Mouse (Mus musculus) ovary, postnatal 10 days (tissue): Measurements from ENCODE around the gene Ddhd1.

Experiments
- DNase-seq: peaks from one replicate; pipeline ENCODE4 v3.0.0; 2022; ENCODE audit warnings: low spot score

Ddhd1 gene

DNA sequence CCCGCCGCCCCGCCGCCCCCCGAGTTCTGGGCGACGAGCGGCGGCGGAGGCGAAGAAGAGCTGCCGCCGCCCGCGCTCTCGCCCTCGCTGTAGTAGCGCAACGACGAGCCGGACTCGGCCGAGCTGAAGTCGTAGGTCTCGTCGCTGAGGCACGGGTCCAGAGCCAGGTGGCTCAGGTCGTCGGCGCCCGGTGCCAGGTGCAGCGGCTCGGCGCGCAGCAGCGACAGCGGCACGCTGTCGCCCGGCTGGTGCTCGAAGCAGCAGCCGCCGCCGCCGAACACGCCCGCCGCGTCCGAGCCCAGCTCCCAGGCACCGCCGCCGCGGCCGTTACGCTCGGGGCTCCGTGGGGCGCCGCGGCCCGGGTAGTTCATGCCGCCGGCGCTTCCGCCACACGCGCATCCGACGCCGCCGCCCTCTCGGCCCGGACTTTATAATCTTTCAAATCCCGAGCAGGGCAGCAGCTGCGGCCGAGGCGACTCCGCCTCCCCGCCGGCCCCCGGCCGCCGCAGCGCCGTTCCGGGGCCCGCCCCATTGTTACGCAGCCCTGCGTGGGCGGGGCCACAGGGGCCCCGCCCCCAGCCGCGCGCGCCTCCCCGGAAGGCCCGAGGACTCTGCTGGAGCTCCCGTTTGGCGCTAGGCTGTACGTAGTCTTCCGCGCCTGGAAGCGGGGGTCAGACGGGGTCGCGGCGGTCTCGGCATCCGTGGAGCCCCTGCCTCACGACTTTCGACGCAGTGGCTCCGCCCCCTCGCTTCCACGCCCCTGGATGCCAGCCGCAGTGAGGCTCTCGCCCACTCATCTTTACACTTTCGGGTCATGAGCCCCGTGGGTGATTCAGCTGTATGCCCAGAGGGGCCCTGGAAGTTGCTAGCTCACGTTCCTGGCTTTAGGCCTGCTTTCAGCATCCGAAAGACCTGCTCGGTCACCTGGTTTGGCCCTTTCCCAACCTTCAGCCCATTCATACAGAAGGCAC lies at the start of gene Ddhd1:
Gene Ddhd1 (minus strand): TSS at position 503 of the 971 bp plus-strand sequence.
- peak; percentile 65 for DNase-seq

DNA sequence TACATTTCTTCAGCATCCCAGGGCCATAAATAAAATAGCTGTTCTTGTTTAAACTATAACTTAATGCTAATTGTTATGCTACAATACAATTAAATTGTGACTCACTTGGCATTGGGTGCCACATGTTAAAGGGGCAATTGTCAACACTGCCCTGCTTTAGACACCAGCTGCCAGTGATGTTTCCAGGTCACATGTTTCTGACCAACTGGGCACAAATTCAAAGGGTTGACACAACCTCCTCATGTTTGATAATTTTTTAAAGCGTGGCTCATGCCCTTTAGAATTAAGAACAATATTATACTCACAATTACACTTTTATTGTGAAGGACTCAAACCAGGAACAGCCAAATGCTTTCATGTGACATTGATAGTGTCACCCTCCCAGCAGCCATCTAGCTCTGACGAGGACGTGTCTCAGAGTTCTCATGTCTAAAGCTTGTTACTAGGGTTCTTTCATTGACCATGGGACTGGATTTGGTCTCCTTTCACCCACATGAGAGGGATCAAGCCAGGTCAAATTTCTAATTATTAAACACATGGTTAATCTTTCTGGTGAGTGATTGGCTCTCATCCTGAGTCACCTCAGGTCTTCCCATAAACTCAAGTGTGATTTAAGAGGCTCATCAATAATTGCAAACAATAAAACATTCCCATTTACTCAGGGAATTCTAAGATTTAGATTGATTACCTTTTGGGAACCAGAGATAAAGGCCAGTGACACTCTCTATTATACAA lies 49.4 kb upstream of the Ddhd1 start:
- no peak for DNase-seq

DNA sequence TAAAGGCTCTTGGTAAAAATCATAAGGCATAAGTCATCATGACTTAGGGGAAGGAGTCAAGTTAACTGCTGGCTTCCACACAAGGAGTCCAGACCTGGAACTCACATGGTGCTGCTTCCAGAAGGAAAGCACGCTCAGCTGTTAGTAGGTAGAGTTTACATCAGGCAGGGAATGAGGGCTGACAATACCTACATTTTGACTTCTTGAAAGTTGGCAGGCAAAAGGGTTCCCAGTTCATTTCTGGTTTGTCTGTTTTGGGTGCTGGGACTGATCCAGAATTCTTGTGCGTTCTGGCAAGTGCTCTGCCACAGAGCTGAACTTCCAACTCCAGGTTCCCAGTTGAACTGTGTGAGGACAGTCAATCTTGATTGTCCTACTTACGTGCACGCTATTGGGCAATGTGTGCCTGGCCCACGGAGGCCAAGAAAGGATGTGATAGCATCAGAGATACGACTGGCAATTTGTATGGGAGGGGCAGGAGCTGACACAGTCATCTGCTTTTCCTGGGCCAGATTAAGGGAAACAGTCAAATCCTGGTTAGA lies 42.2 kb upstream of the Ddhd1 start:
- no peak for DNase-seq

DNA sequence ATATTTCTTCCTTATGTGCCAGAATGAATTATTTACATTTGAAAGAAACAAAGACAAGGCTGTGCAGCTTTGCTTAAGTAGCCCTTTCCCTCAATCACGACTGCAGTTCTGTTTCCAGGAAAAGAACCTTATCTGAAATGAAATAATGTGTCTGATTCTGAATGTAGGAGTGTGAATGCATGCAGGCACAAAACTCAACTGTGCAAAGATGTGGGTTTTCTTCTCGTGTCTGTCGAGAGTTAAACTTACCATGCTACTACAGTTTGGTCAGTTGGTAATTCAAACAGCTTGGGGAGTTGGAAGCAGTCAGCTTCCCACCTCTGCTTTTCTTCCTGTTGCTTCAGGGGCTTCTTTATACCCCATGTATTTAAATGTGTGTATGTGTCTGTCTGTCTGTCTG lies 40.9 kb upstream of the Ddhd1 start:
- DNase-seq: no peak

DNA sequence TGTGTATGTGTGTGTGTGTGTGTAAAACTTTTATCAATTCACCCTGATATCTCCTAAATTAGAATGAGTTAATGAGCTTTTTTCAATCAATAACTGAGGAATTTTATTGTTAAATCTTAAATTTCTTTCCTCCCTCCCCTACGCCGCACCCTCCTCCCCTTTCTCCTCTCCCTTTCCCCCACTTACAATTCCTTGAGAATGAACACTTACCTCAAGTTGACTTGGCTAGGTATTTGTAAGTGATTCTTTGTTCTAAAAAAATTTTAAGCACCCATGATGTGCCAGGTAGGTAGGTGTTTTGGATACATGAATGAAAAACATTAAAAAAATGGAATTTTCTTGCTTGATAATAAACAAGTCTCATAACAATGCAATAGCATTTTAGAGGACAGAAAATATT lies 38.2 kb upstream of the Ddhd1 start:
- DNase-seq: no peak

DNA sequence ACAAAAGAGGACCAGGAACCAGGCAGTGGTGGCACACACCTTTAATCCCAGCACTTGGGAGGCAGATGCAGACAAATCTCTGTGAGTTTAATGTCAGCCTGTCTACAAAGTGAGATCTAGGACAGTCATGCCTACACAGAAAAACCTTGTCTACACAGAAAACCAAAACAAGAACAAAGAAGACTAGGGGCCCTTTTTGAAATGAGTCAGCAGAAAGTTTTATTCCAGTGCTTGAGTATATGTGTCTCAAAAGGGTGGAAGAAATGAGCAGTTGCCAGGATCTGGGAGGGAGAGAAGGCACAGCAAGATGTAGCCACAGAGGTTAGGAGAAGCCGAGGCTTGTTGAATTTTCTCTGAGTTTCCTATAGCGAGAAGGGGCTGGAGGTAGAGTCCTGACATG lies 35.9 kb upstream of the Ddhd1 start:
- DNase-seq: no peak

DNA sequence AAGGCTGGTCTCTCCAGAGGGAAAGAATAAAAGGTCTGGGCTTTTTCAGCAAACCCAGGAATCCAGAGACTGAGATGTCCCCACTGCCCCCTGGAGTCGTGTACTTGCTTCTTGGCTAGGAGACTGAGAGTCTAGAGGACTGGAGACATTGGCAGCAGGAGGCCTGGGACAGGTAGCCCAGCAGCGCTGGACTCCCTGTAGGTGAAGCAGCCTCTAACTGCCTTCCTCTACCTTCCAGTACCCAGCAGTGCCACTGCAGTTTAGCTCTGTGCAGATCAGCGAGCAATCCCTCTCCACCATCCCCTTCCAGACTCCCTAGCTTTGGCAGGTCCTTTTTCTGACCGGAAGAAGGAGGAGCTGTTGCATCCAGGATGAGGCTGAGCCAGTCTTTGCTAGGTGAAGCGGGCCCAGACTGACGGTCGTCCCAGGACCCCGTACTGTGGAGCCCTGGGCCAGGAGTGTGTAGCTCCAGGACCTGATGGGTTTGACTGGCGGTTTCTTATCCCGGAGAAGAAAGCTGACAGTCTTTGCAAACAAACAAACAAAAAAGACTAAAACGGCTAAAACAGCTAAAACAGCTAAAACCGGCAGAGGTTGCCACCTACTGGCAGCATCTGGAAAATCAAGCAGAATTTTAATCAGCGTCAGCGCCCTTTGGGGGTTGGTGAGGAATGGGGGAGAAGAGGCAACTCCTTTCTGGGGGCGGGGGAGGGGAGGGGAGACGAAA lies 32.7 kb upstream of the Ddhd1 start:
- DNase-seq: peak; percentile 45

DNA sequence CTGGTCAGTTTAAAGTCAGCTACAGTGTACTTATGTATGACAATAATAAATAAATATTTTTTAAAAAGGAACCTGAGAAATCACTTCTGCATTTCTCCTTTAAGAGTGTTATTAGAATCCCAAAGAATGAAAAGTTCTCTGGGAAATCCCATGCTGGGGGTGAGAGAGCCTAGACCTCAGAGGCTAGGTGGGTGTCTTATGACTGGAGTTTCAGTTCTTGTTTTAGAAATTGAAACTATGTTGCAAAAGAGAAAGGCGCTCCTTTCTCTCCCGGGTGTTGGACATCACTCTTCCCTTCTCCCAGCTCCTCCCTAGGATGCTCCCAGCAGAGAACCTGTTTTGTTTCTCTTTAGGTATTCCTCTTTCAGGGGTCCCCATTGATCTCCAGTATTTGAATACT lies 27.4 kb upstream of the Ddhd1 start:
- no peak for DNase-seq

DNA sequence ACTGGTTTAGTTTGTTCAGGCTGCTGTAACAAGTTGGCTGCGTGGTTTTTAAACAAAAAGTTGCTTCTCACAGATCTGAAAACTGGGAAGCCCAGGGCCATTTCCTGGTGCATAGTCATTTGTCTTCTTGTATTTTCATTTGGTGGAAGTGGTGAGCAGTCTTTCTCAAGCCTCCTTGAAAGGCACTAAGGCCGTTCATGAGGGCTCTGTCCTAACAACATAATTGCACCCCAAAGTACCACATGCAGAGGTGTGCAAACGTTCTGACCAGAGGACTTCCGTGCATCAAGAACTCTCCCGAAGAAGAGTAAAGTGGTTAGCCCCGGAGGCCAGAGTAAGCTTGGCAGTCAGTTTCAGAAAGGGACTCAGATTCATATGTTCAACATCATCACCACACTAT lies 18.8 kb upstream of the Ddhd1 start:
- no peak for DNase-seq

DNA sequence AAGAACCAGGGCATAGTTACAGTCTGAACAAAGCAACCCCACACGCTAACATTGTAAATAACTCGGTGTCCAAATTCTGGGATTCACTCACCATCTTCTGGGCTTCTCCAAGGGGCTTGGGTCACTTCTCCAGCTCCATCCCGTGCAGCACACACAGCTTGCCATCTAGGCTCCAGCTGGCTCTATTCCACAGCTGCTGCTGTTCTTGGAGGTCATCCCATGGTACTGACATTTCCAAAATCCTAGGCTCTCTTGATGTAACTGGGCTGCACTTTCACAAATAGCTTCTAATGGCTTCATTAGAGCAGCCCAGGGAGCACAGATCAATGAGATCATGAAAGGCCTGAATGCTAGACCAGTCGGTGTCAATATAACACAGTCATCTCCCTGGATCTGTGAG lies 10.4 kb upstream of the Ddhd1 start:
- no peak for DNase-seq

DNA sequence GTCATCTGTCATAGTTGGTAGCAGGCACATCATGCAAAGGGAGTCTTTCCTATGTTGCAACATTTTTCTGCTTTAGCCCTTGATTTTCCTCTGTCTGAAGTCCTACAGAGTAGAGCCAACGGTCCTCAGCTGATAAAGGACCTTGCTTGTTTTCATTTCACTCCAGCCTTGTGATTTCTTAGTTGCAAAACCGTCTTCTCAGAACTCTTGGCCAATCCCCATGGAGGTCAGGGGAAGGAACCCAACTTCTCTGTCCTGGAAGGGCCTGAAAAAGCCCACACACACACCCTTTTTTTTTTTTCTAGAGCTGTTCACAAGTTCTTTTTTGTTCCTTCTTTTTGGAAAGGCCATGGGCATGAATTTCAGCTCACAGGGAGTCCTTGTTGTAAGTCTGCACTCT lies 9.3 kb upstream of the Ddhd1 start:
- DNase-seq: no peak

DNA sequence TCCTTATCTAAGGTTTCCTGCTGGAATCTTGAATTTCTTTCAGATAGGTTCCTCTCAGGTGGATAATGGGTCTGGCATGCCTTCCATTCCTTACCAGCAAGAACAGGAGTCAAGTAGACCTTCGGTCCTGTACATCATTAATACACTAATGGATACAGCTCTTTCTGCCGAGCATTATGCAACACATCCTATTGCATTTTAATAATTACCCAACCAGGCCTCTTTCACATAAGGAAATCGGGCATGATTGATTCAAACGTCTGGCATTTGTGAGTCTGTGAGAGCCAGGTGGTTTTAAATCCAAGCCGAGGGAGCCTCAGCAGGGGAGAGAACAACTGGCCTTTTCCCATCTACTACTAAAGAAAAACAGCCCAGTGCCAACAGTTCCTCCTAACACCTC lies 3.6 kb upstream of the Ddhd1 start:
- DNase-seq: no peak

DNA sequence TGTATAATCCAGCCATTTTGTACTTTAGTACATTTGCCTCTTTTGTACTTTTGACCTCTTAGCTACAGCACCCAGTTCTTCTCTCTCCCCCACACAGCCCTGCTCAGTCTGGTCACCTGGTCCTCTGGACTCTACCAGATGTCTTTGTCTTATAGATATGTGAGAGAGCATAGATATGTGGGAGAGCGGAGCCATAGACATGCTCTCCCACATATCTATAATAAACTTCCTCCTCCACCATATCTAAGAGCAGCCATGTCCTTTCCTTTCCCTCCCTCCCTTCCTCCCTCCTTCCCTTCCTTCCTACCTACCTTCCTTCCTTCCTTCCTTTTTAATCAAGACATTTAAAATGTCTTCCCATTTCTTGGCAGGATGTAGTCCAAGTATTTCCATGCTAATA lies 2.4 kb upstream of the Ddhd1 start:
- no peak for DNase-seq

DNA sequence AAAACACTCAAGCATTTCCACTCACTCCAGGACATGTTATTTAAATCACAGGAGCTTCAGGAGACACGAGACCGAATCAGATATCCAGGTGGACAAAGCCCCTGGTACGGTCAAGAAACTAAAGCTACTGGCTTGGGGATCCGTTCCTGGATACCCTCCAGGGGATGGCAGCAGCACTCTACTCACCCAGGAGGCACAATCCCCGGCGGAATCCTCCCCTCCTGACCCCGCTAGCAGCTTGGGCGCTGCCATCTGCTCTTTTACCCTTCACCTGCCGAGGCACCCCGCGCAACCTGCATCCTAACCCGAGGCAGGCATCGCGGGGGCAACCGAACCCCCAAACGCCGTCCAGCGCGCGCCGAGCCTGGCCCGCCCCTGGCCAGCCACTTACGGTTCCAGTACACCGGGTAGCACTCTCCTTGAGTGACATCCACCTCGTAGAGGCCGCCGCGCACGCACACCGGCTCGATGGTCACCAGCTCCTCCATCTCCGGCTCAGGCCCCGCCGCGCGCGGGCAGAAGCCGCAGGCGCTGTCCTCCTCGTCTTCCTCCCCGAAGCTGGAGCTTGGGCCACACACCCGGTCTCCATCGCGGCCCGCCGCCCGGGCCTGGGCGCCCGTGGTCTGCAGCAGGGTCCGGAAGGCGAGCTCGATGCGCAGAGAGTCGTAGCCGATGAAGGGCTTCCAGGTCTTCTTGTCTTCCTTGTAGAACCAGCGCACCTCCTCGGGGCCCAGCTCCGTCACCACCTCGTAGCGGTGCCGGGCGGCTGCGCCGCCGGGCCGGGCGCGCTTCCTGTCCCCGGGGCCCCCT lies 907 bp downstream of the Ddhd1 start:
- peak; percentile 44 for DNase-seq

DNA sequence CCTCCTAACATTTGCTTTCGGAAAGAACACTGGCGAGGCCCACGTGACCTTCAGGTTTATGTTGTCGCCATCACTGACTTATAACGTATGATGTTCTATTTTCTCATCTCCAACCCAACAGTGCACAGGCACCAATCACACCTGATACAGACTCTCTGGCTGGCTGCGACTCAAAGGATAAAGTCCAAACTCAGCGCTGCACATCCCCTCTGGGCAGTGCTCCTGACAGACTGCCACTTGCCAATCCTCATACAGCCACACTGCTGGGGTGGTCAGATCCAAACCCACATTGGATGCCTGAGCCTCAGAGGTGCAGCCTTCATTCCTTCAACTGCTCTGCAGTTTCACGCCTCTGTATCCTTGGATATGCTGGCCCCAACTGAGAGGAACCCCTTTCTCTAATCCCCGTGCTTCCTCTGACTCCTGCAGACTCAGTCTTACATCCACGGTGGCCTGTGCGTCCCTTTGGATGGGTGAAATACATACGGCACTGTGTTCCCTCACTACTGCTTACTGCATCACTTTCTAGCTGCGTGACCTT lies 3.0 kb downstream of the Ddhd1 start:
- DNase-seq: no peak

DNA sequence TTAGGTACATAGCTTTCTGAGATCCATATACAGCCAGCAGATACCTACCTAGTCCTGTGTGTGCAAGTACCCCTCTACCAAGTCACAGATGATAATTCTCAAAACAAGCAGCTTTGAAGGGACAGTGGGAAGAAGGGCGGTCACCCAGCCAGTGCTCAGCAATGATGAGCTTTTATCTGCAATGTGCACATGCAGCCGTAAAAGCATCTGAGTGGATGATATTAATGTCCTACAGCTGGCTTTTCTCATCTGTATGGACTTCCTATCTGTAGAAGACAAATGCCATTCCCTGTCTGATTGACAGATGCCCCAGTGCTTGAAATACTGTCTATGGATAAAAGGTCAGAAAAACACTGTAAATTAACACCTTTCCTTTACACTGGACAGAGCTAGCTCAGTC lies 4.2 kb downstream of the Ddhd1 start:
- DNase-seq: no peak

DNA sequence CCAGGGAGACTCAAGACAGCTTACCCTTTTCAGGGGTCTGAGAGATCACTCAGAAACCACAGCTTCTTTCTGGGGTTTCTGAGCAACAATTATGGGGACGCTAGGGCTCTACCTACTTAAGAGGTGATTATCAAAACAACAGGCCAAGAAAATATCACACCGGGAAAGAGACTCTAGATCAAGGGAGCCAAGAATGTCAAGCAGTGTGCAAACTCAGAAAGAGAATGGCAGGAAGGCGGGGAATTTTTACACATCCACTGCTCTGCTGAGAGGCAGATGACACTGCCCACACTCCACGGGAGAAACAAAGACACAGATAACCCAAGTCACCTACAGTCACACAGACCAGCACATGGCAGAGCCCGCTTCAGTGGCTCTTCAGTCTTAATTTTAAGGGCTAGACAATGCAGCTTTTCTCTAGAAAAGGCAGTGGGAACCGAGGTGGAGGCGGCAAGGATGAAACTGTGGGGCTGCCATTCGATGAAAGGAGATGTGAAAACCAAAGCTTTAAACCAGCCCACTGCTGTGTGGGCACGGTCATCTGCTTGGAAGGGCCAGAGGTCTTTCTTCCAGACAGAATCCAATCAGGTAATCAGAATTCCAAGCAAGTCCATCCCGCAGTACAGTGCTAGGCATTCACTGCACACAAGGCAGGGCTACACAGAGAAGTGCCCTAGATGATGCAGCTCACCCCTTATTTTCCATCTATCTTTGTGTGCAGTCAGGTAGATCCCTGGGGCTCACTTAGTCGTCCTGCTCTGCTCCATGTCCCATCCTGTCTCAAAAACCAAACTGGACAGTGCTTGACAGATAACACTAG lies 8.7 kb downstream of the Ddhd1 start:
- no peak for DNase-seq

DNA sequence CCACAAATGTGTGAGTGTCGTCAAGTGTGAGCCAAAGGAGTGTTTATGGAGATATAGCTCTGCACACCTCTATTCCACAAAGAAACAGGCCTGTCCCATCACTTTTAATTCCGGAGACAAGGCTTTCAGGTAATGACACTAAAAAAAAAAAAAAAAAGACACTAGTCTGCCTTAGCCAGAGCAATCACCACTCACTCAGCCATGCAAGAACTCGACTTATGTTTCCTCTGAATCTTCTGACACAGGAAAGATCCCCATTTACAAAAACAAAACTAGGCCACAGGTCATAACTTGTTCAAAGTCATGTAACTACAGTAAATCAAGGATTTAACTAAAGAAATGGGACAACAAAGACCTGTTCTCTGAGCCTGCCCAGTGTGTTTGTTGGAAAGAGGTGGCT lies 9.8 kb downstream of the Ddhd1 start:
- DNase-seq: no peak

DNA sequence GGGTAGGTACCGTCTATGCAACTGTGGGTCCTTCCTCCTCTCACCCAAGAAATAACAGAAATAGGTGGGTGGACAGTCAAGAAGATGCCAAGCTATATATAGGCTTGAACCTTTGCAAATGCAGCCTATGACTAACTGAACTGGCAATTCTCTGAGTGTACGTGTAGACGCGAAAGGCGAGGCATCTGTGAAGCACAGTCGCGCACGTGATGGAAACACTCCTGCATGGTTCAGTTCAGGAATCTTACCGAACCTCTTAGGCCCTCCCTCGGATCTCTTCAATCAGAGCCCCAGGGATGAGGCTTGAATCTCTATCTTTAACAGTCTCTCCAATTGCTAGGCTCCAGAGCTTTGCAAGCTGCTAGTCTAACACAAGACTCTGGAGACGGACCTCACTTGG lies 10.3 kb downstream of the Ddhd1 start:
- no peak for DNase-seq

DNA sequence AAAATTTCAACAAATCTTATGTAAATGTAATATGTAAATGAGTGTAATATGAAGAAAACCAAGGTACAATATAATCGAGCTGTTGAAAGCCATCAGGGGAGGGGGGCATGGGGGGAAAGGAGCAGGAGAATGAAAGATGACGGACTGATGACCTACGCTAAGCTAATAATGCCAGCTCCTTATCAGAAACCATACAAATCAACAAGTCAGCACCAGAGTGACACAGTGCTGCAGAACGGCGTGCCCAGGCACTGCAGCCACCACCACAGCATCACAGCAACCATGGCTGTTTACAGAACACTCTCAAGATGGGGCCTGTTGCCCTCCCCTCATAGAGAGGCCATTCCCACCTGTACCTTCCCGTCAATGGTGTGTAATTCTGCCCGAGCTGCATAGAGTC lies 10.8 kb downstream of the Ddhd1 start:
- no peak for DNase-seq
